Mouse (Mus musculus) gastrocnemius, adult 8-10 months (tissue): ENCODE results near the gene Gm29133. TPM values are rescaled to one million over a fixed set of nuclear protein-coding genes. Genes with fewer than 3 reads are reported as not detected.

Source experiments
- DNase-seq, 2 experiments: peaks; one replicate each; pipeline ENCODE4 v3.0.0; 2022; ENCODE audit warnings: low spot score in 2 of 2
- total RNA-seq, 4 experiments: library from RNA; stranded (reverse); gene quantifications; 2 replicates each; pipeline ENCODE4 v1.2.4; 2022

The Gm29133 gene
- not detected for total RNA-seq

GRCm38 (mm10) chr3:75747897-75748296 lies at the start of gene Gm29133:
Gene Gm29133, plus strand, starts transcription at chr3:75748197.
- DNase-seq: no peak

DNA sequence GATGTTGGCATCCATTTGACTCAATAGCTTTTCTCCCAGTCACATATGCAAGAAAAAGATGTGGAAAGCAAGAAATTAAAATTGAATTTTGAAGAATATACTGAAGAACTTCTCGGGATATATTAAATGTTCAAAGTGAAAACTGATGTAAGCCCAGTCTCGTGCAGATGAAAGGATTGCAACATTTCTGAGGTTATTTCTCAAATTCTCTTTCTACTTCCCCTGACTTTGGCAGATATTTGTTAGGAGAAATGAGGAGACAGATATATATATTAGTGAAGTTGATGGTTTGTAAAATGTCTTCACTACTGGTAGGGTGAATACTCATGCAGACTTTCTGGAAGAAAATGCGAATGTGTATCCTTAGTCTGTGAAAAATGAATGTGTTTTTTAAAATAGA lies 48.9 kb upstream of the Gm29133 start:
- DNase-seq: no peak

DNA sequence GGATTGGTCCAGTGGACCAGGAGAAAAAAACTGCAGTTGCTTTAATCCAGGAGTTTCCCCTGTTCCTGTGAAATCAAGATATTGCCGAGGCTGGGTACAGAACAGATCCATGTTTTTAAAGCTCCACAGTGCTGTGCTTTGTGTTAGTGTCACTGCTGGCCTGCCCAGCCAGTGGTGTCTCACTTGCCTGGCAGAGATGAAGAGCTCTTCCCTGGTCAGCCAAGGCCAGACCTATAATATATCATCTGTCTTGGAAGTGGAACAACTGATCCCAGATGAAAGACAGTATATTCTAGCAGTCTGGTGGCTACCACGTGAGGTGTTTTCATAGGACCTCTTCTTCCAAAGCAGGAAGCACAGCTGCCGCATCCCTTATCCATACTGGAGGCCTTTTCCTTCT lies 46.7 kb upstream of the Gm29133 start:
- DNase-seq: no peak

GRCm38 (mm10) chr3:75706536-75706935 lies 41.5 kb upstream of the Gm29133 start:
- DNase-seq: no peak

DNA sequence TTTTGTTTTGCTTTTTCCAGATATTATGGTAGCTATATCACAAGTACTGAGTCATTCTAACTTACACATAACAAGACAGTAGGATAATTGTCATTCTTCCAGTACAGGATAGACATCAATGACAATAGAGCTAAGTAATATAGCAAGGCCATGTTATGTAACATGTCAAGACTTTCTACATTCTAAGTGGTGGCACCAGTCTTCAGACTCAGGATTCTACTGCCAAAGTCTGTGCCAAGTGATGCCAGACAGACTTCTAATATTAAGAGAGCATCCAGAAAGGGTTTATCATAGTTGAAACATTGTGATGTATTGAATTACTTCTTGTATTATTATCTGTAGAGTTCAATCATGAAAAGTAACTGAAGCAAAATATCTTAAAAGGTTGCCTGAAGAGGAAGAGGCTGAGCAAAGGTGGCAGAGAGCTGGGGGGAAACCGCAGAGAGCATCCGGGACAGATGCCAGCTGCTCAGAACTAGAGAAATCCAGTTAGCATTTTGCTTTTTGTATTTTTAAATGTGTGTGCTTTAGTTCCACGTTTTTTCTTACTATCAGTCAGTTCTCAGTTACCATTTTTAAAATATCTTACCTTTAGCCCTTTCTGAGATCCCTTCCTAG lies 34.2 kb upstream of the Gm29133 start:
- no peak for DNase-seq

- DNase-seq: no peak
These were observed 27.3 kb upstream of the Gm29133 start for GRCm38 (mm10) chr3:75720663-75721062.

DNA sequence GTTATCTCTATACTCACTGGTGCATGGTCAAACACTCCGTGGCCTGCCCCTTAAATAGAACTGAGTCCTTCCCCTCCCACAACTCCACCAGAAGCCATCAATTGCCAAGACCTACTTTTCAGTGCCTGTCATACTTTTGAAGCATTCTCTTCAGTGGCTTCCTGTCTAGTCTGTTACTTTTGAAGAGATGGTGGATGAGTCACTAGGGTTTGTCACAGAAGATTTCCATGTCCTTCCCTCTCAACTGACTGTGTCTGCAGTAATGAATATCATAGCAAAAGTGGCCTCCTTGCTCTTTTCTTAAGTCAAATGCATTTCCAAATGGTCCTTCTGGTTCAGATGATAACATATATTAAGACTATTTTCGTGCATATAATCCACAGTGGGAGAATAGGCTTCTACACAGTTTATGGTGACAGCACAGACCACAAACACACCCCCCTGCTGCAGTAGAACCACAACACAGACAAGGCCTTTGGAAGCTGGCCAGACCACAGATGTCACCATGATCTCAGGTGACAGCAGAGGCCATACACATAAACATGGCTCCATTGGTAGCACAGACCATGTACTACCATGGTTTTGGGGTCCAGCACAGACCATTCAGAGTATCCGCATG lies 16.9 kb upstream of the Gm29133 start:
- no peak for DNase-seq

DNA sequence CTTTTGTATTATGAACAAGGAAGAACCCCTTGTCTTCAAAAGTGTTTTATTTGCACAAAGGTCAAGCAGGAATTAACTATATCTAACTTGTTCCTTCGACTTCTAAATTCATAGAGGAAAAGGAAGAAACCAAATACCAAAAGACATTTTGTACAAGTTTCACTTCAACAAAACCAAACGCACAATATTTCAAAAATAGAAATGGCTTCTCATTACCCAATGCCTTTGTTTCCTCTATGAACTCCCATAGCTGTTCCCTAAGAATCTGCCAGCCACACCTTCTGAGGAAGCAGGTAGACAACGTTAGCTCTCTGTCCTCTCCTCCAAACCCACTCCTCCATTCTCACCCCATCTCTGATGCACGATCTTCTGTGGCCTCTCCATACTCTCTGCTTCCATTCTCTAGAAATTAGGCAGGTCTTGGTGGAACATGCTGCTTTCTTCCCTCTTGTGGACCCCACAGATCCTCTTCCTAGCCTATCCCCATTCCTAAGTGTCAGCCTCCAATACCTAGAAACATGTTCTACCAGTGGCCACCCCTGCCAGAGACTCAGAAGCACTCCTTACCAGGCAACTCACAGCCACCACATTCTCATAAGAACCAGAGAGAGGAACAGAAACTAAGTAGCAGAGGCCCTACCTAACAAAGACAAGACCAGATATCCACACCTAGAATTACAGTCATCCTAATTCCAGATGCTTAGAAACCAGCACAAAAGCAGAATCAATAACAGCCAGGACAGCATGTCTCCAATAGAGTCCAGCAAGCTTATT lies 4.1 kb upstream of the Gm29133 start:
- no peak for DNase-seq

DNA sequence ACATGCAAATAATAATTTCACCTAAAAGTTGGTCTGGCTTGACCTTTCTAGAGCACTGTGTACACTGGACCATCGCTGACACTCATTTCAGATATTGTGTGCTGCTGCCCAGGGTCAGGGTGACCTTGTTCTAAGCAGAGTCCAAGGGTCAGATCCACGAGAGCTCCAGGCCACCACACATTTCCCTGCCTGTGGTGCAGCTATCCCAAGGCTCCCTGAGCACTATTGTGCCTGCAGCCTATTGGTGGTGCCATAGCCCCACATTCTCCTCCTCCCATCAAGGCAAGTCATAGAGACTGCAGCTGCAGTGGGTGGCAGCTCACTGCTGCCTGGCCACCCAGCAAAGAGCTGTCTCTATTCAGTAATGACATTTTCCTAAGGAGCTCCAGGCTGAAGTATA lies 2.7 kb upstream of the Gm29133 start:
- DNase-seq: no peak

DNA sequence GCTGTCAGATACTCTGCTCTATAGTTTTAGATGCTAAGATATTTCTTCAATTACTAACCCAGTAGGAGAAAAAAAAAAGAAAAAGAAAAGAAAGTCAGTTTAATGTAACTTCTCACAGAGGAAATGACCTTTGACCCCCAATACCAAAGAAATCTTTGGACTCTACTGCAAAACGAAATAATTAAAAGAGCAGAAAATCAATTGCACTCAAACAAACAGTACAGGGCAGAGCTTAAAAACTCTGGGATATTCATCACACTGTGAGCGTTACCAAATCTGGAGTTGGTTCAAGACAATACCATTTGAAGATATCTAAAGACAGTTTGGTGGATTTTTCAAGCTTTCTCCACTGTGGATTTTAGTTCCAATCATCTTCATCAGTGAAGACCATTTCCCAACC lies 15.4 kb downstream of the Gm29133 start:
- DNase-seq: no peak

DNA sequence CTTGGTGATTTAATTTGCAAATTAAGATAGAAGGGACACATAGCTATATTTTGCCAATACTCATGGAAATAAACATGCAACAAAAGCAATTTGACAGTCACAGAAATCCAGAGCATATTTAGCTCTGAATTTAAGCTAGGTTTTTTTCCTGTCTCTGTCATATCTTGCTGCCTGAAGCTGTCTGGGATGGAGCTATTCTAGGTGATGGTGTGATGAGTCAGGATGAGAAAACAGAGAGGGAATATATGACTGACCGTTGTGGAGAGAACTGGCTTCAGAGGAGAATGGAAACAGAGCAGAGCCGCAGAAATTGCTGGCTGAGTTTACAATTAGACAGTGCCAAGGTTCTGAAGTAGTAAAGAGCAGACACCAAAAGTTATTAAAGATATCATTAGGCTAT lies 26.3 kb downstream of the Gm29133 start:
- no peak for DNase-seq

GRCm38 (mm10) chr3:75808001-75808400 lies 60.0 kb downstream of the Gm29133 start:
- DNase-seq: no peak

GRCm38 (mm10) chr3:75823934-75824333 lies 75.9 kb downstream of the Gm29133 start:
- DNase-seq: no peak

DNA sequence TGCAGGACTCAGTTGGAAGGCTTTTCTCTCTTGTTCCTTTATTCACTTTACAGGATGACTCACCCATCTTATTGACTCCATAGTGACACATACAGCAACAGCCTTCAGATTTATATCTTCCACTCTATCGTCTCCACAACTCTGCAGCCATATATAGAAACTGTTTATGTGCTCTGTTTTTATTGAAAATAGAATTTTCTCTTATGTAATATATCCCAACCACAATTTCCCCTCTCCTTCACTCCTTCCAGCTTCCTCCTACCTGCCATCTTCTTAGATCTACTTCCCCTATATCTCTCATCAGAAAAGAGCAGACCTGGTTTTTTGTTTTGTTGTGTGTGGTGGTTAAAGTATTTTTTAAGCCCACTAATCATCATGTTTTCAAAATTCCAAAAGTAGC lies 76.5 kb downstream of the Gm29133 start:
- no peak for DNase-seq

DNA sequence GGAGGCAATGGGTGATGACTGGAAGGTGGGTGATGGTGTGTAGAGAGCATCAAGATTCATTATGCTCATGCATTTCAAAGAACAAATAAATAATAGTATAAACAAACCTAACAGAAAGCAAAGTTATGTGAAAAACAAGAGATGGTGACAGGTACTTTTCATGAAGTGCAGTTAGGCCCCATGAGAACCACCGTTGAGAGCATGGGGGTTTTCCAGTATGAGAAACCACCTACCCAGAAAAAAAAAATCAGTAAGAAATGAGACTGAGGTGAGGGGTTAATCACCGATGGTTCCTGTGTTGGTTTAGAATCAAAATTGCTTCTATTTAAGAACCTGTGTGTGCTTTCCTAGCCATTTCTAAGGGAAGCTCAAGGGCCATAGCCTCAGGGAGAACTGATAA lies 86.8 kb downstream of the Gm29133 start:
- DNase-seq: no peak

DNA sequence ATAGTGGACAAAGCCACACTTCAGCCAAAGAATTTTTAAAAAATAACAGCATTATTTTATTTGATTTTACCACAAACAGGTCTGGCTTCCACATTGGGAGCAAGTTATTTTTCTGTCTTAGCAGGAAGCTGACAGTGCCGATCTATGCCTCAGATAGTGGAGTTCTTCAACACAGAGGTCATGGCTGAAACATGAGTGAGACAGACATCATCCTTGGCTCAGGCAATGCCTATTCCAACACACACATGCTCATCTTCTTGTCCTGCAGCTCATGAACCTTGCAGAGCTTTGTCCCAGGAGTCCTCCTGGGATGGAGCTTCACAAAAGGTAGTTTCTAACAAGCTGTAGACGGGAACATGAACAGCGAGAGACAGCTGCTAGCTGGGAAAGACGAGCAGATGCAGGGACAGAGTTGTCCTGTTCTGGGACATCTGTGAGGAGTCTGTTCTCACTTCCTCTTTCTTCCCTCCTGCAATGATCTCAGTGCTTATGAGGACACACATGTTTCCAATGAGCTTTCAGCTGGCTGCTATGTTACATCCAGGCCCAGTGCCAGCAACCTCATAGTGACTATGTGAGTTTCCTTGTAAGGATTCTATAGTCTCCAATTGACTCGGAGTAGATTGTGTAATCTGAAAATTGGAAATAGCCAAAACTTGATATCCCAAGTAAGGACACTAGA lies 87.4 kb downstream of the Gm29133 start:
- DNase-seq: no peak

Other genes starting within 250 kb of the Gm29133 start
- gene Pdcd10, start 191.3 kb upstream of the Gm29133 start, total RNA-seq: 10 to 100 TPM; 12.4 to 15.2 (median 13.7) TPM
- gene Serpini1, start 190.7 kb upstream of the Gm29133 start, total RNA-seq: 1 to 10 TPM in 1 of 4 experiments, under 1 TPM in 3; 0.29 to 1.1 (median 0.50) TPM
- gene Golim4, start 208.8 kb downstream of the Gm29133 start, total RNA-seq: 1 to 10 TPM; 5.4 to 8.6 (median 6.5) TPM